Mouse (Mus musculus) regulatory T cell (primary cell): ENCODE measurements at regions not wholly inside any gene's neighbourhood (a gene's known extent, or its start where the extent isn't known, plus 50 kb on each side); places are given as distances from the start of the nearest gene placed in this dataset.

Experiments used
- in situ Hi-C: fragments of 300-600 bp; cut with MboI, MseI; formaldehyde crosslinking; loops from one replicate; pipeline ENCODE4 v1.15.1; 2025; ENCODE audit warnings: high pct_unique_total_duplicates

GRCm38 (mm10) chr14:24769451-24769850 is 282.5 kb downstream of the Rps24 start:
- in situ Hi-C loops, result no loop called here

GRCm38 (mm10) chr14:24770015-24770977 is 283.4 kb downstream of the Rps24 start:
- in situ Hi-C loops, result loop anchor here (10.0 kb wide), 1 partner anchor 785 kb away; no protein-coding TSS in a partner anchor

GRCm38 (mm10) chr14:24771663-24772062 is 284.7 kb downstream of the Rps24 start:
- in situ Hi-C loops, result loop anchor here (10.0 kb wide), 1 partner anchor 783 kb away; no protein-coding TSS in a partner anchor

DNA sequence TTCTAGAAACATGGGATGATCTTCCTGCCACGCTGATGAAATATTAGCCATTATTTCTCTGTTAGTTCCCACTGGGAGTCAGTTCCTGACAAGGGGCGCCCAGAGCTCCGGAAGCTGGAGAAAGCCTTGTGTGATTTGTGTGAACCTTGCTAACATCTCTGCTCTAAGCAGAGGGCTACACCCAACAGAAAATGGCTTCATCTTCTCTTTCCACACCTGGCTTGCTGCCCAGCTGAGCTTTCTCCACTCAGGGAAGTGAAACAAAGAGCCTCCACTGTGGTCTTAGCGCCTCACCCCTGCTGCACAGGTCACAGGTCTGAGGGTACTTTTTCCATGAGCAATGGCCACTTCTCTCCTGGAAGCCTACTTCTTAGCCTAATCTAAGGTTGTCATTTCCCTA is 285.2 kb downstream of the Rps24 start:
- in situ Hi-C loops, result loop anchor here (10.0 kb wide), 1 partner anchor 783 kb away; no protein-coding TSS in a partner anchor

DNA sequence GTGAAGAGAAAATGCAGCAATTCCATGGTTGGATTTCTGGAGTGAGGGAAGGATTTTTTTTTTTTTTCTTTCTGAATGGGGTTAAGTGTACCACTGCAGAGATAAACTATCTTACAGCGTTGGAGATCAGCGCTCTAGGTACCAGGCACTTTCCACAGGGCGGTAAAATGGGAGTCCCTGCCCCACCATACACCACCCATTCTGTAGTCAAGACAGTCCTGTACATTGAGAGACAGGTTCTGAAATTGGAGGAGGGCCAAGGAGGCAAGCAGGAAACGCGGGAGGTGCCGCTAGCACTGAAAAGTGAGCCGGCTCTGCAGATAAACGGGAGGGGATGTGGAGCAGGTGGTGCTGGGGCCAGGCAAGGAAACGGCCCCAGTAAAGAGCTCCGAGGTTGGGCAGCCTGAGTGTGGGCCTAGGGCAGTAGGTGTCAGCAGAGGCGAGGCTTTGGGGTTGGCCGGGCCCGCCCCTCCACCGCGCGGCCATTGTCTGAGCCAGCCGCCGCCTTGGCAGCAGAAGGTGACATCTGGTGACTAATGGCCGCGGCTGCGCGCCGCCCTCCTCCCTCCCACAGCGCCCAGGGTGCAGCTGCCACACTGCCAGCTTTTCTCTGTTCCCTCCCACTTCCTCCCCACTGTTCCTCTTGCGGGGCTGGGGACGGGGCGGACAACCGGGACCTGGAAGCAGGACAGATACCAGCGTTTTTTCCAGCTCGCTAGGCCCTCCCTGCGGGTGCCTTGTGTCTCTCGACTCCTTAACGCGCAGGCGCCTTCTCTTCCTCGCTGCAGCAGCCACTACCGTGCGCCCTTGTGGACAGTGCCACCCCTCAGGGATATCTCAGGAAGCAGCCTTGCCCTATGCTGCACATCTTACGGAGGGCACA is 292.1 kb downstream of the Rps24 start:
- in situ Hi-C loops, result loop anchor here (10.0 kb wide), 1 partner anchor 776 kb away; no protein-coding TSS in a partner anchor

- in situ Hi-C loops, result no loop called here
These were observed 294.7 kb downstream of the Rps24 start for GRCm38 (mm10) chr14:24781674-24782073.

DNA sequence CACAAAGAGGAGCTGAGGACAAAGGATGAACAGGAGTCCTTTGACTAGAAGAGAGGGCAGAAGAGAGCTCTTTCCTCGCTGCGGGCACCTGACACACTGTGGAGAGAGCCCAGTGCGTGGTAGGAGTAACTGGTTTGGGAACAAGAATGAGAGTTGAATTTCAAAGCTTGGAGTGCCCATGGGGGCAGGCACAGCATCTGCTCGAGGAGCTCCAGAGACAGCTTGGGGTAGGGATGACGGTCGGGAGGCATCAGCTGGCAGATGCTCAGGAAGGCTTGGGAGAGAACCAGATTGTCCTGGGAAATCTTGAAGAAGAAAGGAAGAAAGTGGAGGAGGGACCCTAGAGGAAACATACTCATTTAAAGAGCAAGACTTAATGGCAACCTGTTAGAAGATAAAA is 297.0 kb downstream of the Rps24 start:
- in situ Hi-C loops, result no loop called here

DNA sequence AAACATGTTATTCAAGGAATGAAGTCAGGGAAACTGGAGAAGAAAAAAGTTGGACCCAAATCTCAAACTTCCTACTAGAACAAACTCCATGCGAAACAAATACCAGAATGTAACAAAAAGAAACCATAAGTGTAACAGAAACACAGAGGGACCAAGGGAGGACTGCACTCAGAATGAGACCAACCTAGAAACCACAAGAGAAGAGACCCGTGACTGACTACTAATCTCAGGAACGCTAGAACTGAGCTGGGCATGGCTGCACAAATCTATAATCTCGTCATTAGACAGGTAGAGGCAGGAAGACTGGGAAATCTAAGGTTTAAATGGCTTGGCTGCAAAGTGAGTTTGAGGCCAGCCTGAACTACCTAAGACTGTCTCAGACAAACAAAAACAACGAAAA is 298.5 kb downstream of the Rps24 start:
- in situ Hi-C loops, result no loop called here

DNA sequence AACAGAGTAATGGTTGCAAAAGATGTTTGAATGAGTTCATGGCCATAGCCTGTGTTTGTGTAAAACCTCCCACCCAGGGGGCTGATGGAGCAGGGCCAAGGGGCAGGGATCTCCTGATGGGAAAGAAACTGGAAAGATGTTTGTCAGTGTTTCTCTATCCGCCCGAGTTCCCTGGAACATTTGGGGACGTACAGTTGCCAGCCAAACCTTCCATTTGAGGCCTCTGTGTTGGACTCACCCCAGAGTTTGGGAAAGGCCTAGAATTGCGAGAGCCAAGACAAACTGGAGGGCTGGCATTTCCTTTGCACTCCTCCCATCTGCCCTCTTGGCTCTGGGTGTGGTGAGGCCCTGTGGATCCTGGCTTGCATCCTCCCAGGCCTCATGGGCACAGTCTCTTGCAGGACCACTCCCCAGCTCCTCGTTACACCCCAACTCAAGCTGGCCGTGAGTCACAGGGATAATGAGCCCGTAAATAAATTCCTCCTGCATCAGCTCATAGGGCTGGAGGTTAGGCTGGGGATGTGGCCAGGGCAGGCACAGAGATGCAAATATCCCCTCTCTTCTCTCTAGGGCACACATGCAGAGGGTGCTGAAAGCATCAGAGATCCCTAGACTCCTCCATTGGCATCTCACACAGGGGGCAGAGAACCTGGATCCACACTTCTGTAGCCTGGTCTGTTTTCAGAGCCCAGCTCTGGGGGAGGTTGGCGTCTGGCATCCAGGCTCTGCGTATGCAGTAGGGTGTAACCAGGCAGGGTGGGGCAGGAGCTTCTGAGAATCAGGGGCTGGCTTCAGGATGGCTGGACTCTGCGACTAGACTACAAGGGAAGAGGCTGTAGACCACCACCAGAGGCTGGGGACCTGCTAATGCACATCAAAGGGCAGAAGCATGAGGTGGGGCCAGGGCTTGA is 306.7 kb downstream of the Rps24 start:
- in situ Hi-C loops, result no loop called here

- in situ Hi-C loops, result no loop called here
These were observed 307.5 kb downstream of the Rps24 start for GRCm38 (mm10) chr14:24794359-24794845.

- in situ Hi-C loops, result no loop called here
These were observed 310.6 kb downstream of the Rps24 start for GRCm38 (mm10) chr14:24797494-24797893.

GRCm38 (mm10) chr14:24798066-24798465 is 311.1 kb downstream of the Rps24 start:
- in situ Hi-C loops, result no loop called here

GRCm38 (mm10) chr14:24803001-24803655 is 316.2 kb downstream of the Rps24 start:
- in situ Hi-C loops, result no loop called here

GRCm38 (mm10) chr14:24807061-24807460 is 320.1 kb downstream of the Rps24 start:
- in situ Hi-C loops, result no loop called here

- in situ Hi-C loops, result no loop called here
These were observed 336.1 kb downstream of the Rps24 start for GRCm38 (mm10) chr14:24822876-24823567.

GRCm38 (mm10) chr14:24824351-24824750 is 337.4 kb downstream of the Rps24 start:
- in situ Hi-C loops, result no loop called here

- in situ Hi-C loops, result no loop called here
These were observed 338.9 kb downstream of the Rps24 start for GRCm38 (mm10) chr14:24825722-24826386.

DNA sequence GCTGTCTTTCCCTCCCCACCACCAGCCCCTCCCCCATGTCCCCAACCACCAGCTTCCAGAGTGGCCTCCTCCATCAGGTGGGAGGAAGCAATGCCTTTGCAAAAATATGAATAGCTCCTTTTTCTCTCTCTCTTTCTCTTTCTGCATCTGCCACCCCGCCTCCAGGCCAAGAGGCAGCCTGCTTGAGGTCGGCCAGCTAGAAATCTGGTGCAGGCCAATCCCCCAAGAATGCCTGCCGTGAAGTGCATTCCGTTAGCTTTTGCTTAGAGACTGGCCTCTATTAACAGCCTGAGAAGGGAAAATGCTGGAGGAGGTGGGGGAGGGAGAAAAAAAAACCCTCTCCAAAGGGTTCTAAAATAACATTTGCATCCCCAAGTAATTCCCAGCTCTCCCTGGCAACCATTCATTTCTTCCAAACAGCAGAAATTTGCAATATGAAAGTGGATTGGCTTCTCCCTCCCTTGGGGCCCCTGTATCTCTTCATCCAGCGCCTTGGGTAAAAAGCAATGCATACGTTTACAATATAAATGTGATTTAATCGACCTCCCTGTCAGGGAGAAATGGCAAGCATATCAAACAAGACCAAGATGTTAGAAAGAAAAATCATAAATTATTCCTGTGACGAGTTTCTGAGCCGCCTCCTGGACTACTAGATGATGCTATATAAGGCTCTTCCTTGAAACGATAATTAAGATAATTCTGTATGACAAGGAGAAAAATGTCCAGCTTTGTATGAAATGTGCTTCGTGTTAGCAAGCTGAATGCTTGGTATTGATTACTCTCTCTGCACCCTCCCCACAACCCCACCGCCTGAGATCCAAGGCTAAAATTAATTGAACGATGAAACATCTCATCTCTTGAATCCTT is 339.8 kb downstream of the Rps24 start:
- in situ Hi-C loops, result no loop called here
